Mouse (Mus musculus): ENCODE data around the gene Cubn. TPM values are rescaled to one million over a fixed set of nuclear protein-coding genes. Genes with fewer than 3 reads are reported as not detected.

Gene Cubn
- total RNA-seq, 2 experiments from 2014 or later, result 0.22 to 0.32 TPM

DNA sequence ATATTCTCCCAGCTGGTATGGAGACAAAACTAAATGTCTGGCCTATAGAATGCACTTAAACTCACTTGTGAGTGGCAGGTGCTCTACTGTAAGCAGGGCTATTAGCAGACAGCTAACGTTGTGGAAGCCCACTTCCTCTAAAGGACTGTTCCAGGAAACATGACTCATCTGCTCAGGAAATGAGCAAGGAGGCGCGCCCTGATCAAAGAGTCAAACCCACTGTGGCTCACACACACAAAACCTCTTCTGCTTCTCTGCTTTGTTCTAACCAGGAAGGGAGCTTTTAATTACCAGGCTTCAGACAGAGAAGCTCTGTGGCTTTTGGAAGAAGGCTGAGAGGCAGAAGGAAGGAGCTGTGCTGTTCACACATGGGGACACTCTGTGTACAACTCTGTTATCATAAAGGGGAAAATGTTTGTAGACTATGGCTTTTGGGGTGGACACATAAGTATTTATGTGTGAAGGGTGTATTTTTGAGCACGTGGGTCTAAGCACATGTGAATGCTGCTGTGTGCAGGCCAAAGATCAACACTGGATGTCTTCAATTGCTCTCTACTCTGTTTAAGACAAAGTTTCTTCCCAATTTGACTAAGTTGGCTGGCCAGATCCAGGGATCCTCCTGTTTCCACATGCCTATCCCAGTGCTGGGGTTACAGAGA, 78.0 kb downstream of the Cubn start:
- no peak for DNase-seq (ENCODE audit: low spot score in 2 of 2)
- intact Hi-C loops (cut with DNase I), result loop anchor here (10.0 kb wide), 2 partner anchors 131 to 161 kb away; partner anchors contain the start of genes Trdmt1 and Vim

DNA sequence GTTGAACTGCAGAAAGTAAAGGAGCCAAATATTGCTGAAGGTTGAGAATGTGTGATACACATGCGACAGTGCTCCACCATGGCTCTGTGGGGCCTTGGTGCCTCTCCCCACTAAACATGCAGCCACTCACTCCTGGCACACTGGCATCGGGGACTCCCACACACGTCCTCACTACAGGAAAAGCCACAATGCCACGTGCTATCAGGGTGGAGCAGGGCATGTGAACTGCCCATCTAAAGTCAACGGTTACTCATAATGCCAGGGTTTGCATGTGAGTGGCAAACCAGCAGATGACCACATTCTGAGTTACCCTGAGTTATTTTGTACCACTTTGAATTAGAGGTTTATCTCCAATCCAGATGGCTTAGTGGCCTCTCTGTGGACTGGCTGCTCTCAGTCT, 81.0 kb downstream of the Cubn start:
- intact Hi-C loops (cut with DNase I), result loop anchor here (10.0 kb wide), 2 partner anchors 134 to 164 kb away; partner anchors contain the start of genes Trdmt1 and Vim
- DNase-seq (ENCODE audit: low spot score in 2 of 2), result no peak

DNA sequence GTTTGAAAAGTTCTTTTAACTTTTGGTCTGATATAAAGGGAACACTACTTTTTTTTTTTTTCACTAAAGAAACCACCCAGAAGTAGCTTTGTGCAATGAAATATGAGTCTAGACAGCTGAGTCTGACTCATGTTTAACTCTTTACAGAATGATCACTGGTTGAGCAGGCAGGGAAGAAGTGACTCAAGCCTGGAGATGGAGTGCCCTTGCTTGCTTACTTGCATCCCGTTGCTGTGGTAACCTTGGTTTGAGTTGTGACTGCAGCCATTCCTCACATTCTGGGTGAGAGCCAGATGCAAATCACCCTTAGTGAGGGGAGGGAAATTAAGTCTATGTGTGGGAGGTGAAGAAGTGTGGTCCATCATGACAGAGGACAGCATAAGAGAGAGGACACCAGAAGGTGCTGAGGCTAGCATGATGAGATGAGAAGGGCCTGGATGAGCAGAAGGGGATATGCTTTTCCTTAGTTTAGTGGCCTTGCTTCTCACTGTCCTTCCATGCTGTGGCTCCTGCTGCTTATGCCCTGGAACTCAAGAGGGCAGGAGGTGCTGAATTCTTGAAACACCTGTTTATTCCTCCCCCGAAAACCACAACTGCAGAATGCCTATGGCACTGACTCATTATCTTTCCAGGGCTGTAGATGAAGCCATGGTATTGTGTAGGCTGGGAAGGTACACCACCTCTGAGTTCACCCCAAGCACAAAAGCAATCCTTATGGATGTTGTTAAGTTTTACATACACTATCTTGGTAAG, 81.7 kb downstream of the Cubn start:
- no peak for DNase-seq (ENCODE audit: low spot score in 2 of 2)
- intact Hi-C loops (cut with DNase I), result loop anchor here (10.0 kb wide), 2 partner anchors 135 to 165 kb away; partner anchors contain the start of genes Trdmt1 and Vim

DNA sequence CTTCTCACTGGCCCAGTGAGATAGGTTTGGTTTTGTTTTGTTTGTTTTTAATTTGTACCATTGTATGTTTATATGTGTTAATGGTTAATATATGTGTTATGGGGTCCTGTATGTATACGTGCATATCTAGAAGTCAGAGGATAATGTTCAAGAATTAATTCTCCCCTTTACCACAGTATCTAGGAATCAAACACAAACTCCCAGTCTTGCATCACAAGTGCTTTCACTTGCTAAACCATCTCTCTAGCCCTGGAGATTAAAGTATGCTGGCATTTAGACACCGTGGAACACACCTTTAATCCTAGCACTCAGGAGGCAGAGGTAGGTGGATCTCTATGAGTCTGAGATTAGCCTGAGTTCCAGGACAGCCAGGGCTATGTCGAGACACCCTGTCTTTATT, 83.3 kb downstream of the Cubn start:
- intact Hi-C loops (cut with DNase I), result no loop called here

DNA sequence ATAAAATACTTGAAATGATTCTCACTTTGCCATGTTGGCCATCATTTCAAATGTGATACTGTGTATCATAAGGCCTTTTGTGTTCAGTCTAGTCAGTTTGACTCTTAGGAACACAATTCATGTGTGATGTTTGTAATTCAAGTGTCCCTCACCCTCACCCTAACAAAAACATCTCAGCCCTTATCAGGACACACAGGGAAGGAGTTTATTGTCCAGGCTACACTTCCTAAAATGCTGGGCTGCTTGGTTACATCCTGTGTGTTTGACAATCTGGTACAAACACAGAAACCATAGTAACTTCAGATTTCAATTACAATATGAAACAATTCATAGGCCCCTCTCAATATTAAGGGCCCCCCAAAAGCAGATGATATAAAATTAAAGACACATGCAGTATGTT, 83.9 kb downstream of the Cubn start:
- DNase-seq (ENCODE audit: low spot score in 2 of 2), result no peak
- intact Hi-C loops (cut with DNase I), result no loop called here

More for the DNA sequence above, 83.3 kb downstream of the Cubn start:
- DNase-seq (ENCODE audit: low spot score in 2 of 2), result no peak

DNA sequence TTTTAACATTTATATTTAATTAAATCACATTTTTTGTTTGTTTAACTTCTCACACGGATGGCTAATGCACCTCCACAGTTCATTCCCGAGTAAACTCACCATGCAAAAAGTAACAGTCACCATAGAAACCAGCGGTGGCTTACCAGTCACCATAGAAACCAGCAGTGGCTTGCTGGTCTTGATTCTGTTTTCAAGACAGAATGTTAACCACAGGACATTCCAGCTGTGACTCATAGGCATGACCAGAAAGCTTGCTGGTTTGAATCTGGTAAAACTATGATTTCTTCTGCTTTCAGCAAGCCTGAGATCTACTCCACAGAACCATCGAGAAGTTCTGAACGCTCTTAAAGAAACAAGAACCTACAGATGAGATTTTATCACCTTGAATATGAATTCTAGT, 84.3 kb downstream of the Cubn start:
- intact Hi-C loops (cut with DNase I), result no loop called here
- DNase-seq (ENCODE audit: low spot score in 2 of 2), result no peak

DNA sequence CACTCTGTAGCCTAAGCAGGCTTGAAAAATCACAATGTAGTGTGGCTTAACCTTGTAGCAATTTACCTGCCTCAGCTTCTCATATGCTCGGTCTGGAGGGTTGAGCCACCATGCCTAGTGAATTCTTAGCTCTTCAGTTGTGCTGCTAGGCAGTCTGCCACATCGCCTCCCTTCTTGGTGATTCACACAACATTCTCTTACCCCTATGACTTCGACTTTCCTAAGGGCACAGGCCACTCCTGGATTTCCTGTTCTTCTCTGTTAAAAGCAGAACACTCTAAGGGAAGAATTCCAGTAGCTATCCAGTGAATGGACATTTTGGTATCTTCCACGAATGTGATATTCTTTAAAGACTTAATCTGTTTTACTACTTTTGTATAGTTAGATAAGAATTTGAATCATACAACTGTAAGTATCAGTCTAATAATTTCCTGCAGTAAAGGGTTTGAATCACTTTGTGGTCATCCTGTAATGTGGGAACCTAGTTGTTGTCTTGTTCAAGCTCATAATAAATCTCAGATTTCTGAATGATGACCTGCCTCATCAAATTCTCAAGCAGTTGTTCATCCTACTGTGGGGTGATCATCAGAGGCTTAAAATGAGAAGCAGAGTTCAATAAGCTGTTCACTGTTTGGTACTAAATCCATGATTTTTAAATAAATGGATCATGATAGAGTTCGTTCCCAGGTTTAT, 86.5 kb downstream of the Cubn start:
- no peak for DNase-seq (ENCODE audit: low spot score in 2 of 2)

DNA sequence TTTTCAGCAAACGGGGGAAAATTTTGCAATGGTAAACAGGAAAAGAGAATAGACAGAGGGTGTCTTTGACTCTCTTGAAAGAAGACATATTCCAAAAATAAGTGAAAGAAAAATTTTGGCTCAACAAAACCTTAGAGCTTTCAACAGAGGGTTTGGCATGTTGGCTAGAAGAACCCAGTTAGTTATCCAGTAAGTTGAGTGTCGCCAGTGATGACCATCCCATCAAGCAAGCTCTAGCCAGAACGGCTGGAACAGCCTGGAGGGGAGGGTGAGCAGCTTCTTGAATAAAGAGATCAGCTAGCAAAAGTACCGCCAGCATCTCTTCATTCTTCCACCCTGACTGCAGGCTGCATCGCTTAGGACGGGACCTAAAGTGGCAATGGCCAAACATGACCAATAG, 90.8 kb downstream of the Cubn start:
- no peak for DNase-seq (ENCODE audit: low spot score in 2 of 2)
- intact Hi-C loops (cut with DNase I), result no loop called here

More for the DNA sequence above, 86.5 kb downstream of the Cubn start:
- intact Hi-C loops (cut with DNase I), result no loop called here

DNA sequence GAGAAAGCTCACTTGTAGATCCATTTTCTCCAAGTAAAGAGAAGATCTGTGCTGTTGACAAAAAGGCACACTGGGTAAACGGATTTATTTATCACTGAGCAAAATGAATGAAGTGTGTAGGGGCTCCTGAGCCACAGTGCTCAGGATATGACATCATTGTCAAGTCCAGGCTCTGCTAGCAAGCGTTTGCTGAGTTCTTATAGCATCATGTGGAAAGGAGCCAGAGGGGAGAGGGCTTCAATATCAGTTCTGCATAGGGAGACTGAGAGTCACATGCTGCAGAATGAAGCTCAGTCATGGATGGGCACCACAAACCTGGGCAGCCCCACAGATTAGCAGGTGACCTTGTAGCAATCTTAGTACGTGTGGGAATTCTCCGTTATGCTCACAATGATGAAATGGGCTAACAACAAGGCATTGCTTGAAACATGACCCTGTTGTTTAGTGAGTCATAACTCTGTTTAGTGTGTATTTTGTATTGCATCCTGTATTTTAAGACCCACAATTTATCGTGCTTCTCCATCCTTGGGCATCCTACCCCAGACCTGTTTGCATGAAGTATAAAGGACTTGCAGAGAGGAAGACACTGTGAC, 92.0 kb downstream of the Cubn start:
- no peak for DNase-seq (ENCODE audit: low spot score in 2 of 2)
- intact Hi-C loops (cut with DNase I), result no loop called here

DNA sequence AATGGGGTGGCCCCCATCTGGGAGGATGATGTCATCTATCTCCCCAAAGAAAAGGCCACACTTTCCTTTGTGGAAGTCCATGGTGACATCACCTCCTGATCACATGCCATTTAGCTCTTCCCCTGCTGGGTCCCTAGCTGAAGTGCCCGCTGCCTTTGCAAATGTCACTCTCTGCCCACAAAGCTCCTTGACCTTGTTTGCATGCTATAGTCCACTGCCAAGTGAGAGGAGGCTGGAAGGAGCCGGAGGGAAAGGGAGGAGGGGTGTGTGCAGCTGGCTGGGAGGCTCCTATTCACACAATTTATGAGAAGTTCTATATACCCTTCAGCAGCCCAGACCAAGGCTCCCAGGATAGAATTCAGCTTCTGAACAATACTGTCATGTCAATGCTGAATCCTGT, 92.7 kb downstream of the Cubn start:
- DNase-seq (ENCODE audit: low spot score in 2 of 2), result no peak
- intact Hi-C loops (cut with DNase I), result no loop called here

DNA sequence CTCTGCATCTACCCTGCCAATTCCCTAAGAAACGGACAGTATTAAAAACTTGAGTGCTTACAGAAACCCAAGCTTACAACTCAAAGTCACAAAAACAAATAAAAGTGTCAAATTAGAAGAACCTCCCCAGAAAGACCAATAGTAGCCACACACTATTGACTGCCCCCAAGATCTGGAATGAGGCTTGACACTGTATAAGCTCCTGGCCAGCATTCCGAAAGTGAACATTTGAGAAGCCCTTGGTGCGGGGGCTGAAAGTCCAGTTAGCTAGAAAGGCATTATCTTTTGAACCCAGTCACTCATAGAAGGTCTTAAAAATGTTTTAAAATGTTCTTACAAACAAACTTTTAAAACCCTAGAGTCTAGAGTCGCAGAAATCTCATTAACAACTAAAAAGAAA, 93.1 kb downstream of the Cubn start:
- DNase-seq (ENCODE audit: low spot score in 2 of 2), result no peak
- intact Hi-C loops (cut with DNase I), result no loop called here

DNA sequence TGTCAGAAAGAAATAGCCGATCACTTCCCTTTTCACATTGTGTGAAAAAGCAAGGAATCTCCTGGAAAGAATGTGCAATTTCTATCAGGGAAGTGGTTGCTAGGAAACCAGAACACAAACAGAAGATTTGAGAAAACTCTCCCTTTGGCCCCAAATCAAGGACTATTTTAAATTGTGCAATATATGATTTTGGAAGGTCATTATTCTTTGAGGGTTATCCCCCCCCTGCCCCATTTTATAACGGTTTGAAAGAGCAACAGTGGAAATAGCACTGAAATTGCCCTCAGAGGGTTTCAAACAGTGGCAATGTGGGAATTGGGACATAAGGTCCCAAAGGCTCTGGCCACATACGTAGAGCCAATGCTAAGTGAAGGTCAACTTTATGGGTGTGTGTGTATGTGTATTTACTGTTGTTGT, 95.5 kb downstream of the Cubn start:
- intact Hi-C loops (cut with DNase I), result no loop called here
- no peak for DNase-seq (ENCODE audit: low spot score in 2 of 2)

DNA sequence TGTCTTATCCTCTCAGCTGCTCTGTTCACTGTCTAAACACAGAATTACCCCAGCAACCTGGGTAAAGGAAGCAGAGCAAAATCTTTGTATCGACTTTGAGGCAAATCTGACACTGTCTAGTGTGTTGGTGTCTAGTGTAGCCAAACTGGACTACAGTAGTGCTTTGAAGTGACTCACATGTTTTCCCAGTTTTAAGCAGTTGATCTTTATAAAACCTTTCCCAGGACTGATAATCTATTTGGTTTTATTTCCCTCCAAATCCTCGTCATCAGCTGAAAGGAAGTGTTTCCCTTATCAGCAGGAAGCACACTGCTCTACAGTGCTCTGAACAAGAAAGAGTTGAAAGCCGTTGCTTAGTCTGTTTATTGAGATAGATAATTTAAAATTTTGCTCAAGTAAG, 100.6 kb downstream of the Cubn start:
- intact Hi-C loops (cut with DNase I), result no loop called here
- DNase-seq (ENCODE audit: low spot score in 2 of 2), result no peak

DNA sequence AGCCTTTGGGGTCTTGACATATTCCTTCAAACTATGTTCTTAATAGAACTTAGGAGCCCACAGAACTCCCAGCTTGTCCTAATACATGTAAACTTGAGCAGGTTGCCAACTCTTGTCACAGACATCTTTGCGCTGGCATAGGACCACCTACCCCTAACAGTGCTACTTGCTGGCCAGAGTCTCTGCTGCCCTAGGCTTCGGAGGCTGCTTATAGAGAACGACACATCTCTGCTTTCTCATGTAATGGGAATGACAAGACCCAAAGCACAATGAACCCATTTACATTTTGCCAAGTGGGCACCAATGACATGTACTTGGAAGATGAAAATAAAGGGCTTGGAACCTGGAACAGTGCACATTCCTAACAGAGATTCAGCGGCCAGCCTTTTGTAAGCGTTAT, 105.0 kb downstream of the Cubn start:
- intact Hi-C loops (cut with DNase I), result no loop called here

DNA sequence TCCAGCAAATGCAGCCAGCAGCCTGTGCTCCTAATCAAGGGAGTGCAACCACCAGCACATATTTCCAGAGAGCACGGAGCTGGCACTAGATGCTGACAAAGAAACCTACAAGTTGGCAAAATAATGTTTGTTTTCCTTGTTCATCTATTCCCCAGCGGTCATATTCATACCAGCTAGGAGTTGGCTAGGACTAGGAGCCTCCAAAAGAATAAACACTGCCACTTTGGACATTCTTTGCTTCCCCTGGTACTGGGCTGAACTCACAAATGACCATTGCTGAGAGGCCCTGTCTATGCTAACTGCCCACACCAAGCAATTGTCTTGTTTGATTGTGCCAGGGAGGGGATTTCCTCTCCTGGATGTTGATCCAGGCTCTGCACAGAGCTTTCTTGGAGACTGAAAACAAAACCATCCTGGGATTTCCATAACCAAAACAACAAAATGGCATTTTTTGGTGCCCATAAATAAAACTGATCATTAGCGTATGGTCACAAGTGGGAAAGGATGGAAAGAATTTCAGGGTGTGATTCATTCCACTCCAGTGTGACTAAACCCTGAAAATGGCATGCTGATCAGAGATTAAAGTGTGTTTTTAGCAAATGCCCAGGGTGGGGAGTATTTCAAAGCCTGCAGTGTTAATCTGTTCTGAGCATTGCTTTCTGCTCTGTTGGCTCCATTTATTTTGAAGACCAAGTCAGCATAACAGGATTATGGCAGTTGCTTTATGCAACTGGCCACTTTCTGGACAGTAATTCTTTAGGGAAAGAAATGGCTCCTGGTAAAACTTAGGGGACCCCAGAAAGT, 105.9 kb downstream of the Cubn start:
- intact Hi-C loops (cut with DNase I), result no loop called here
- no peak for DNase-seq (ENCODE audit: low spot score in 2 of 2)

More for the DNA sequence above, 105.0 kb downstream of the Cubn start:
- DNase-seq (ENCODE audit: low spot score in 2 of 2), result no peak

DNA sequence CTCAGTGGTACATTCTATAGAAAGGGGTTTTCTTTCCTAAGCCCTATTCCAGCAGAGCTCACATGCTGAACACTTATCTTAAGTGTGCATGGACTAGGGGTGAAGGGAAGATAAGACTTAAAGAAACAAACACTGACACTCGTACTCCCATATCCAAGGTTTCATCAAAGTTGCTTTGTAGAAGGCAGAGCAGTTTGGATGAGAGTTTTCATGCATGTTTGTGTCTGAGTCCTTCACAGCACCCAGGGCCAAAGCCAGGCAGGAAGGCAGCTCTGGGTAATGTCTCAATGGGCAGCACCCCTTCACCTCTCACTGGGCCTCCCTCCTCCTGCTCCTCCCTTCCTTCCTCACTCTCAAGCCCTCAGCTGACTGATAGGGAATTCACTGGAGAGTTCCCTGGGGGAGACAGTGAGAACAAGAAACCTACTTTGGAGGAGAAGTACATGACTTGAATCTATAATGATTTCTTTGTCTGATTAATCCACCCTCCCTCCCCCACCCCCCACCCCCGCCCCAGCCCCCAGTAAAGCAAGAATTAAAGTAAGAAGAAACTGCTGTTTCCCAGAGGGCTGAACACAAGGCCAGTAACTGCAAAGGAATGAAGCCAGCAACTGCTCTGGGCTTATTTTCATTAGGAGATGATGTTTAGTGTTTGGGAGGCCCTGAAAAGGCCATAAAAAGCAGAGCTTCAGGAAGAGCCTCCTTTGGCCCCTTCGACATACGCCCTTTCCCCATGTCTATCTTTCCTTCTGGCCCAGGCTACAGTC, 106.7 kb downstream of the Cubn start:
- intact Hi-C loops (cut with DNase I), result no loop called here

DNA sequence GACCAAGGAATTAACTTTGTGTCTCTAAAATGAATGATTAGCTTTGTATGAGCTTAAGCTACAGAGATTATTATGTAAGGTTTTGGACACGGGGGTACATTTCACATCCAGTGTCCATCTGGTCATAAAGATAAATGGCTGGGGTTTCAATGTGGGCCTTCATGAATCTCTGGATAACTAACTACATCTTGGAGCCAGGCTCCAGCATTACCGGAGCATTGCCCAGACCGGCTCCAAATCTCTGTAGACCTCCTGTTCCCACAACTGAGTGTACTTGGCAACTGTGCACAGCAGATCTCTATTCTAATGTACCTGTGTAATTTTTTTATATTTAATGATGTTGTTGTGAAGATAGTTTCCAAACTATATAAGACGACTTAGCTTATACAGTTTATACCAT, 115.4 kb downstream of the Cubn start:
- DNase-seq (ENCODE audit: low spot score in 2 of 2), result no peak
- intact Hi-C loops (cut with DNase I), result no loop called here

More for the DNA sequence above, 106.7 kb downstream of the Cubn start:
- DNase-seq (ENCODE audit: low spot score in 2 of 2), result no peak

DNA sequence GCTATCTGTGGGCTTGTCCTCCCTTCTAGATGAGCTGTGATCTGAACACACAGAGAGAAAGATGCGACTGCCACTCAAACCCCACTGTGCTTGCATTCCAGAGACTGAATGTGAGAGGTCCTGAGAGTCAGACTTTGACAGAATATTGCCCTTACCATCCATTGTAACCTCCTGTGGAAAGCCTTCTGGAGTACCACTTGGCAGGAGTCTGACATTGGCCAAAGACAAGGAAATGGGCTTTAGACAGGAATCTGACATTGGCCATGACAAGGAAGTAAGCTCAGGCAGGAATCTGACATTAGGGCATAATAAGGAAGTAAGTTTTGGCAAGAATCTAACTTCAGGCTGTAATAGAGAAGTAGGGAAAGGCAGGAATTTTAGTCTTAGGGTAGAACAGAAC, 118.3 kb downstream of the Cubn start:
- no peak for DNase-seq (ENCODE audit: low spot score in 2 of 2)
- intact Hi-C loops (cut with DNase I), result no loop called here

DNA sequence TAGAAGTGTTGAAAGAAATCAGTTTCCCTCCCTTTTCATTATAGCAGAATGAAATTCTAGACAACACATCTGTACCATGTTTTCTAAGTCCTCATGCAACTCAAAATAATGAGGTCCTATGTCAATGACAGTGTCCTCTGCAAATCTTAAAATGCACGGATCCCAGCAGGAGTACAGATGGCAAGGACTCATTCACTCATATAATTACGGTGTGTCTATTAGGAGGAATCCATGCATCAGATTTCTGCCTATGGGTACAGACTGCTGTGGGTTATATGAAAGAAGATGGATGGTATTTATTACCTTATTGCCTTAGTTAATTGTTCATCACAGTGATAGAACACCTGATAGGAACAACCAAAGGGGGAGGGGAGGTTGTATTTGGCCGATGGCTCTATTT, 118.8 kb downstream of the Cubn start:
- intact Hi-C loops (cut with DNase I), result no loop called here
- no peak for DNase-seq (ENCODE audit: low spot score in 2 of 2)
